Mouse (Mus musculus): ENCODE measurements around the gene Dnajc6. TPM values are rescaled to one million over a fixed set of nuclear protein-coding genes. Genes with fewer than 3 reads are reported as not detected.

Gene Dnajc6
- polyA plus RNA-seq, 1 experiment from 2014 or later, result 66.1 TPM

- no peak for ATAC-seq (ENCODE audit: low FRiP score)
- Histone ChIP-seq H3K9me3 (ENCODE audit: control insufficient read depth, low read length) (no peaks in the 10 kb centered on the region), H3K4me1 (replicated peaks; ENCODE audit: control insufficient read depth, insufficient read depth, low read length) (no peaks in the 10 kb centered on the region), H3K27me3 (ENCODE audit: control insufficient read depth, insufficient read depth, low read length) (no peaks in the 10 kb centered on the region), H3K27ac (no peak overlapping the region), H3K9ac (no peak overlapping the region), H3K4me3 (replicated peaks; ENCODE audit: low read length) (no peak overlapping the region), H3K4me2 (replicated peaks) (no peak overlapping the region), H3K36me3 (replicated peaks; ENCODE audit: control insufficient read depth, insufficient read depth) (0 out of 2 replicates have a peak, but pooled peaks cover under 1% of the 10 kb centered on the region)
- no peak for DNase-seq (ENCODE audit: low spot score)
- 88% methylated on average over 3 of the region's 3 CpGs for WGBS
Observed at GRCm38 (mm10) chr4:101592466-101592865, 96.0 kb downstream of the Dnajc6 start.

- Histone ChIP-seq H3K27me3 (ENCODE audit: control insufficient read depth, insufficient read depth, low read length) (no peaks in the 10 kb centered on the region), H3K9ac (no peak overlapping the region), H3K27ac (no peak overlapping the region), H3K9me3 (ENCODE audit: control insufficient read depth, low read length) (no peaks in the 10 kb centered on the region), H3K4me2 (replicated peaks) (no peak overlapping the region), H3K4me1 (replicated peaks; ENCODE audit: control insufficient read depth, insufficient read depth, low read length) (no peaks in the 10 kb centered on the region), H3K36me3 (replicated peaks; ENCODE audit: control insufficient read depth, insufficient read depth) (peaks cover 12% of the 10 kb centered on the region; the same call in 1 of the 2 replicates), H3K4me3 (replicated peaks; ENCODE audit: low read length) (no peak overlapping the region)
- no peak for ATAC-seq (ENCODE audit: low FRiP score)
- DNase-seq (ENCODE audit: low spot score), result peak; percentile 37
Observed at GRCm38 (mm10) chr4:101601758-101602157, 105.3 kb downstream of the Dnajc6 start.

GRCm38 (mm10) chr4:101603635-101604034, 107.2 kb downstream of the Dnajc6 start:
- H3K27ac ChIP-seq, result no peak overlapping the region
- DNase-seq (ENCODE audit: low spot score), result no peak
- no peak overlapping the region for H3K4me2 ChIP-seq (replicated peaks)
- peaks cover 15% of the 10 kb centered on the region for H3K36me3 ChIP-seq (replicated peaks; ENCODE audit: control insufficient read depth, insufficient read depth)
- H3K9ac ChIP-seq, result no peak overlapping the region
- H3K4me1 ChIP-seq (replicated peaks; ENCODE audit: control insufficient read depth, insufficient read depth, low read length), result no peaks in the 10 kb centered on the region
- WGBS, result 83% methylated on average over 3 of the region's 3 CpGs
- no peak overlapping the region for H3K4me3 ChIP-seq (replicated peaks; ENCODE audit: low read length)
- no peaks in the 10 kb centered on the region for H3K9me3 ChIP-seq (ENCODE audit: control insufficient read depth, low read length)
- H3K27me3 ChIP-seq (ENCODE audit: control insufficient read depth, insufficient read depth, low read length), result no peaks in the 10 kb centered on the region
- ATAC-seq (ENCODE audit: low FRiP score), result no peak

GRCm38 (mm10) chr4:101616520-101616919, 120.1 kb downstream of the Dnajc6 start:
- Histone ChIP-seq H3K9ac (no peak overlapping the region), H3K27me3 (ENCODE audit: control insufficient read depth, insufficient read depth, low read length) (no peaks in the 10 kb centered on the region), H3K27ac (no peak overlapping the region), H3K9me3 (ENCODE audit: control insufficient read depth, low read length) (no peaks in the 10 kb centered on the region), H3K4me2 (replicated peaks) (no peak overlapping the region), H3K4me3 (replicated peaks; ENCODE audit: low read length) (no peak overlapping the region), H3K4me1 (replicated peaks; ENCODE audit: control insufficient read depth, insufficient read depth, low read length) (no peaks in the 10 kb centered on the region), H3K36me3 (replicated peaks; ENCODE audit: control insufficient read depth, insufficient read depth) (peaks cover 85% of the 10 kb centered on the region)
- no peak for DNase-seq (ENCODE audit: low spot score)
- WGBS, result 81% methylated on average over 5 of the region's 5 CpGs
- ATAC-seq (ENCODE audit: low FRiP score), result no peak

GRCm38 (mm10) chr4:101617742-101618141, 121.3 kb downstream of the Dnajc6 start:
- WGBS, result 72% methylated on average over 2 of the region's 2 CpGs
- DNase-seq (ENCODE audit: low spot score), result no peak
- ATAC-seq (ENCODE audit: low FRiP score), result no peak
- Histone ChIP-seq H3K4me3 (replicated peaks; ENCODE audit: low read length) (no peak overlapping the region), H3K9ac (no peak overlapping the region), H3K36me3 (replicated peaks; ENCODE audit: control insufficient read depth, insufficient read depth) (peaks cover 85% of the 10 kb centered on the region), H3K4me1 (replicated peaks; ENCODE audit: control insufficient read depth, insufficient read depth, low read length) (no peaks in the 10 kb centered on the region), H3K27me3 (ENCODE audit: control insufficient read depth, insufficient read depth, low read length) (no peaks in the 10 kb centered on the region), H3K27ac (no peak overlapping the region), H3K4me2 (replicated peaks) (no peak overlapping the region), H3K9me3 (ENCODE audit: control insufficient read depth, low read length) (no peaks in the 10 kb centered on the region)

GRCm38 (mm10) chr4:101620206-101620605, 123.8 kb downstream of the Dnajc6 start:
- Histone ChIP-seq H3K27ac (no peak overlapping the region), H3K4me1 (replicated peaks; ENCODE audit: control insufficient read depth, insufficient read depth, low read length) (no peaks in the 10 kb centered on the region), H3K9me3 (ENCODE audit: control insufficient read depth, low read length) (no peaks in the 10 kb centered on the region), H3K36me3 (replicated peaks; ENCODE audit: control insufficient read depth, insufficient read depth) (peaks cover 72% of the 10 kb centered on the region), H3K27me3 (ENCODE audit: control insufficient read depth, insufficient read depth, low read length) (no peaks in the 10 kb centered on the region), H3K4me3 (replicated peaks; ENCODE audit: low read length) (no peak overlapping the region), H3K4me2 (replicated peaks) (no peak overlapping the region), H3K9ac (no peak overlapping the region)
- 70% methylated on average over 2 of the region's 2 CpGs for WGBS
- DNase-seq (ENCODE audit: low spot score) (no peak), ATAC-seq (ENCODE audit: low FRiP score) (no peak)

GRCm38 (mm10) chr4:101621241-101621640, 124.8 kb downstream of the Dnajc6 start:
- Histone ChIP-seq H3K4me2 (replicated peaks) (no peak overlapping the region), H3K36me3 (replicated peaks; ENCODE audit: control insufficient read depth, insufficient read depth) (peaks cover 70% of the 10 kb centered on the region)
- WGBS, result 87% methylated on average over 5 of the region's 5 CpGs

GRCm38 (mm10) chr4:101625278-101625677, 128.8 kb downstream of the Dnajc6 start:
- H3K36me3 ChIP-seq (replicated peaks; ENCODE audit: control insufficient read depth, insufficient read depth), result peaks cover 71% of the 10 kb centered on the region
- no peak overlapping the region for H3K9ac ChIP-seq
- ATAC-seq (ENCODE audit: low FRiP score) (no peak), DNase-seq (ENCODE audit: low spot score) (no peak)
- H3K27ac ChIP-seq, result no peak overlapping the region
- H3K27me3 ChIP-seq (ENCODE audit: control insufficient read depth, insufficient read depth, low read length), result no peaks in the 10 kb centered on the region
- no peak overlapping the region for H3K4me3 ChIP-seq (replicated peaks; ENCODE audit: low read length)
- no peak overlapping the region for H3K4me2 ChIP-seq (replicated peaks)
- WGBS, result 87% methylated on average over 5 of the region's 5 CpGs
- no peaks in the 10 kb centered on the region for H3K4me1 ChIP-seq (replicated peaks; ENCODE audit: control insufficient read depth, insufficient read depth, low read length)
- no peaks in the 10 kb centered on the region for H3K9me3 ChIP-seq (ENCODE audit: control insufficient read depth, low read length)

More at GRCm38 (mm10) chr4:101621241-101621640, 124.8 kb downstream of the Dnajc6 start:
- H3K27ac ChIP-seq, result no peak overlapping the region
- ATAC-seq (ENCODE audit: low FRiP score) (no peak), DNase-seq (ENCODE audit: low spot score) (no peak)
- H3K27me3 ChIP-seq (ENCODE audit: control insufficient read depth, insufficient read depth, low read length), result no peaks in the 10 kb centered on the region
- H3K9ac ChIP-seq, result no peak overlapping the region
- no peaks in the 10 kb centered on the region for H3K9me3 ChIP-seq (ENCODE audit: control insufficient read depth, low read length)
- no peaks in the 10 kb centered on the region for H3K4me1 ChIP-seq (replicated peaks; ENCODE audit: control insufficient read depth, insufficient read depth, low read length)
- no peak overlapping the region for H3K4me3 ChIP-seq (replicated peaks; ENCODE audit: low read length)

- H3K9ac ChIP-seq, result no peak overlapping the region
- ATAC-seq (ENCODE audit: low FRiP score), result no peak
- H3K27ac ChIP-seq, result no peak overlapping the region
- H3K4me1 ChIP-seq (replicated peaks; ENCODE audit: control insufficient read depth, insufficient read depth, low read length), result no peaks in the 10 kb centered on the region
- H3K4me2 ChIP-seq (replicated peaks), result no peak overlapping the region
- H3K36me3 ChIP-seq (replicated peaks; ENCODE audit: control insufficient read depth, insufficient read depth), result peaks cover 78% of the 10 kb centered on the region
- H3K27me3 ChIP-seq (ENCODE audit: control insufficient read depth, insufficient read depth, low read length), result no peaks in the 10 kb centered on the region
- no peak overlapping the region for H3K4me3 ChIP-seq (replicated peaks; ENCODE audit: low read length)
- no peak for DNase-seq (ENCODE audit: low spot score)
- no peaks in the 10 kb centered on the region for H3K9me3 ChIP-seq (ENCODE audit: control insufficient read depth, low read length)
- WGBS, result 68% methylated on average over 2 of the region's 2 CpGs
Observed at GRCm38 (mm10) chr4:101635596-101635995, 139.1 kb downstream of the Dnajc6 start.

GRCm38 (mm10) chr4:101637472-101637871, 141.0 kb downstream of the Dnajc6 start:
- Histone ChIP-seq H3K36me3 (replicated peaks; ENCODE audit: control insufficient read depth, insufficient read depth) (peaks cover 74% of the 10 kb centered on the region), H3K27me3 (ENCODE audit: control insufficient read depth, insufficient read depth, low read length) (no peaks in the 10 kb centered on the region), H3K4me3 (replicated peaks; ENCODE audit: low read length) (no peak overlapping the region), H3K27ac (no peak overlapping the region), H3K4me2 (replicated peaks) (no peak overlapping the region), H3K9ac (no peak overlapping the region), H3K4me1 (replicated peaks; ENCODE audit: control insufficient read depth, insufficient read depth, low read length) (no peaks in the 10 kb centered on the region), H3K9me3 (ENCODE audit: control insufficient read depth, low read length) (no peaks in the 10 kb centered on the region)
- no peak for DNase-seq (ENCODE audit: low spot score)
- ATAC-seq (ENCODE audit: low FRiP score), result no peak
- WGBS, result 97% methylated on average over 1 of the region's 1 CpGs

Data from hindbrain, embryonic 14.5 days (tissue).